Mouse (Mus musculus) CH12.LX (cell line): Measurements from ENCODE around the gene Abcd1. TPM values are rescaled to one million over a fixed set of nuclear protein-coding genes. Genes with fewer than 3 reads are reported as not detected.

Experiments used
- DNase-seq: peaks from one replicate; pipeline ENCODE4 v3.0.0-alpha.2; 2013; ENCODE audit errors: extremely low read depth
- H3K27ac ChIP-seq: 2 replicates; pipeline ENCODE4 v1.5.1; 2012; ENCODE audit warnings: low read depth, mild to moderate bottlenecking, control low read depth, moderate library complexity; ENCODE audit not compliant: insufficient read depth
- H3K27me3 ChIP-seq: replicated peaks from 2 replicates; pipeline ENCODE3; 2012; ENCODE audit warnings: inconsistent platforms
- H3K36me3 ChIP-seq, 2 experiments: replicated peaks in 1 of 2; 2 replicates each; pipeline versions ENCODE3 to v1.6.1; 2012; ENCODE audit warnings: inconsistent platforms in 1 of 2, low read length in 1 of 2, mild to moderate bottlenecking in 1 of 2, mixed read lengths in 1 of 2, moderate library complexity in 1 of 2; ENCODE audit not compliant: control insufficient read depth in 1 of 2, insufficient read depth in 1 of 2
- H3K4me1 ChIP-seq, 2 experiments: 2 replicates each; pipeline ENCODE4 v1.6.1; 2012; ENCODE audit warnings: inconsistent platforms in 1 of 2, moderate library complexity in 1 of 2; ENCODE audit not compliant: insufficient read depth in 2 of 2, control insufficient read depth in 1 of 2
- H3K4me2 ChIP-seq: 2 replicates; pipeline ENCODE4 v1.6.1; 2012; ENCODE audit warnings: low read depth, mild to moderate bottlenecking, control low read depth; ENCODE audit not compliant: poor library complexity, insufficient read depth, severe bottlenecking
- H3K4me3 ChIP-seq, 3 experiments: fragments of 150-350 bp in 1 of 3; sonication (generic) in 1 of 3; replicated peaks in 1 of 3; 2 replicates each; pipeline versions ENCODE3 to v1.5.1; 2011 to 2012; ENCODE audit warnings: low read depth in 2 of 3, low read length in 2 of 3, mild to moderate bottlenecking in 2 of 3, moderate library complexity in 2 of 3, control low read depth in 1 of 3, improper control_type of control experiment in 1 of 3, inconsistent platforms in 1 of 3, mixed read lengths in 1 of 3; ENCODE audit not compliant: poor library complexity in 1 of 3
- H3K79me2 ChIP-seq: replicated peaks from 2 replicates; pipeline ENCODE4 v1.6.1; 2012; ENCODE audit warnings: mild to moderate bottlenecking, moderate library complexity; ENCODE audit not compliant: control insufficient read depth, poor library complexity, insufficient read depth, severe bottlenecking; ENCODE audit errors: extremely low read depth
- H3K9ac ChIP-seq: 2 replicates; pipeline ENCODE4 v1.6.1; 2012; ENCODE audit warnings: low read depth, mild to moderate bottlenecking, control low read depth, moderate library complexity; ENCODE audit not compliant: insufficient read depth
- H3K9me3 ChIP-seq: replicated peaks from 2 replicates; pipeline ENCODE3; 2012; ENCODE audit warnings: low read length, inconsistent platforms, mixed read lengths
- CTCF ChIP-seq, 2 experiments: IDR thresholded peaks in 1 of 2; conservative IDR thresholded peaks in 1 of 2; 2 replicates each; pipeline ENCODE4 v1.5.1; 2011 to 2012; ENCODE audit warnings: low read depth in 2 of 2, low read length in 2 of 2, improper control_type of control experiment in 1 of 2, inconsistent platforms in 1 of 2, mild to moderate bottlenecking in 1 of 2, moderate library complexity in 1 of 2
- E2F4 ChIP-seq: IDR thresholded peaks from 2 replicates; pipeline ENCODE4 v1.6.1; 2011; ENCODE audit warnings: low read depth, low read length, improper control_type of control experiment; ENCODE audit not compliant: insufficient replicate concordance
- MYC ChIP-seq: IDR thresholded peaks from 2 replicates; pipeline ENCODE4 v1.6.1; 2011; ENCODE audit warnings: low read depth, mild to moderate bottlenecking, improper control_type of control experiment, low read length
- NELFE ChIP-seq: IDR thresholded peaks from 2 replicates; pipeline ENCODE4 v1.6.1; 2011; ENCODE audit warnings: low read depth, low read length, improper control_type of control experiment
- RAD21 ChIP-seq: IDR thresholded peaks from 2 replicates; pipeline ENCODE4 v1.6.1; 2011; ENCODE audit warnings: low read depth, mild to moderate bottlenecking, low read length, improper control_type of control experiment, moderate library complexity
- SIN3A ChIP-seq: IDR thresholded peaks from 2 replicates; pipeline ENCODE4 v1.6.1; 2012; ENCODE audit warnings: low read length, improper control_type of control experiment, inconsistent platforms
- SMC3 ChIP-seq: IDR thresholded peaks from 2 replicates; pipeline ENCODE4 v1.6.1; 2011; ENCODE audit warnings: low read depth, low read length, improper control_type of control experiment
- TBP ChIP-seq: conservative IDR thresholded peaks from 2 replicates; pipeline ENCODE4 v1.6.1; 2011; ENCODE audit warnings: low read depth, low read length, improper control_type of control experiment
- UBTF ChIP-seq: IDR thresholded peaks from 2 replicates; pipeline ENCODE4 v1.6.1; 2012; ENCODE audit warnings: low read depth, mild to moderate bottlenecking, inconsistent platforms, low read length, improper control_type of control experiment, moderate library complexity
- USF1 ChIP-seq: IDR thresholded peaks from 2 replicates; pipeline ENCODE4 v1.6.1; 2014; ENCODE audit warnings: low read depth, mild to moderate bottlenecking, inconsistent platforms, low read length, improper control_type of control experiment
- dilution Hi-C: fragments of 300-500 bp; cut with MboI; formaldehyde crosslinking; loops from 2 replicates; pipeline ENCODE4 v1.14.3; 2020; ENCODE audit warnings: low sequenced_read_pairs; ENCODE audit not compliant: extremely low pct_unique_long_range_greater_than_20kb, extremely low pct_ligation_motif_present
- in situ Hi-C: fragments of 300-500 bp; cut with MboI; formaldehyde crosslinking; loops from 3 replicates; pipeline ENCODE4 v1.14.3; 2019; ENCODE audit warnings: low sequenced_read_pairs, low pct_ligation_motif_present, low pct_unique_long_range_greater_than_20kb, mixed read lengths
- polyA plus RNA-seq: library from polyadenylated mRNA; unstranded; fragments of >175 nt; gene quantifications from 2 replicates; pipeline ENCODE4 v1.2.1, GENCODE M21; 2012; ENCODE audit warnings: low read depth; ENCODE audit not compliant: insufficient read length
- total RNA-seq, 2 experiments: library from RNA; depleted of rRNA; stranded (reverse); fragments of 300-350 nt in 1 of 2; fragments of >200 nt in 1 of 2; gene quantifications; 2 replicates each; pipeline ENCODE4 v1.2.3; 2012 to 2014

Gene Abcd1
- total and polyA plus RNA-seq, 3 experiments: 2.8 to 11.4 (median 5.9) TPM

DNA sequence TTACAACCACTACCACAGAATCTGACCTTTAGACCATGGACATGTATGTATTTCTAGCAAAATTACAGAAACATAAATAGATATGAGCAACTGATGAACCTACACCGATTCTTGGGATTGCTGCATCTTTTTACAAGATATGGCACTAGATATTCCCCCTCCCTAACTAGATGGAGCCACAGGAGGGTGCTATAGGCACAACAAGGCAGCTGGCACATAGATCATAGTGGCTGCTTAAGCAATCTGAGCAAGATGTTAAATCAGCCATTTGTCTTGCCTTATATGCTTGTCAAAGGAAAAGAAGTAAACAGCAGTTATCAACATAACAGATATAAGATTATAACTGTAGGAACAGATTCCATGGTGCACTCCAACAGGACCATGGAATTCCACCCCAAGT lies 15.9 kb upstream of the Abcd1 start:
- H3K9ac ChIP-seq: no peak overlapping the region
- no peak overlapping the region for H3K4me3 ChIP-seq
- DNase-seq: peak; percentile 24
- peaks cover 20 to 48% of the 10 kb centered on the region in 2 experiments for H3K36me3 ChIP-seq
- in situ Hi-C loops: no loop called here
- H3K27ac ChIP-seq: no peak overlapping the region
- 0 out of 2 replicates have a peak, but pooled peaks have one; percentile 27 for TF ChIP-seq TBP
- peak; percentile 40 for TF ChIP-seq SMC3
- TF ChIP-seq CTCF (conservative IDR thresholded peaks at IDR 0.05 in 1 of 2, IDR thresholded peaks at IDR 0.05 in 1 of 2; ENCODE audit: low read depth in 2 of 2, low read length in 2 of 2): peak in 1 of 2 experiments; percentile 53; a peak in 2 of 4 replicates
- peak; percentile 46 for TF ChIP-seq RAD21
- TF ChIP-seq MYC: no peak
- TF ChIP-seq, all 38 proteins: peak for 4
- no peak overlapping the region for H3K4me2 ChIP-seq
- H3K4me1 ChIP-seq: no peaks in the 10 kb centered on the region
- no peaks in the 10 kb centered on the region for H3K9me3 ChIP-seq
- H3K79me2 ChIP-seq: no peaks in the 10 kb centered on the region; the same call in 1 of the 2 replicates
- dilution Hi-C loops: no loop called here
- H3K27me3 ChIP-seq: no peaks in the 10 kb centered on the region

DNA sequence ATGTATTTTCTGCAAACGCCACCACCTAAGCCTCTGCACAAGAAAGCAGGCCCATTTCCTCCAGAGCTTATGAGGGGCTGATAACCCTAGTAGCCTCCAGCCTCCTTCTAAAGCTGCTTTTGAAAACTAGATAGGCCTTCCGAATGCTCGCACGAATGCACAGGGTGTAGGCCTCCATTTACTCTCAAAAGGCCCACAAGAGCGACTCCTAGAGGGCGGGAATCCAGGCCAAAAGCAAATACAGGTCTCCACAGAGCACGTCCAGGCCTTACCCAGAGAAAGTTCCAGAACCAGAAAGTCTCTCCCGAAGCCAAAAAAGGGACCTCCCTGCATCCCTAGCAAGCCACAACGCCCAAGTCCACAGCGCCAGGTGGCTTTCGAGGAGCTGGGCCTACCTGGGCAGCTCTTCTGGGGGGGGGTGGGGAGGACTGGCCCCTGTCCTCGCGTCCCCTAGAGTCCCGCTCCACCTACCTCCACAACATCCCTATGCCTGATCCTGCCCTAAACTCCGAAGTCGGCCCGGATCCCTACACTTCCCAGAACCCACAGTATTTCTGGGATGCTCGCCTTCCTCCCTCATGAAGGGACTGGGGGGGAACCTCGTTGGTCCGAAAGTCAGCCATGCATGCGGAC lies 805 bp upstream of the Abcd1 start:
- H3K79me2 ChIP-seq: peaks cover 28% of the 10 kb centered on the region
- H3K9ac ChIP-seq: peak overlapping the region; percentile 70
- in situ Hi-C loops (no loop called here), dilution Hi-C loops (no loop called here)
- H3K4me1 ChIP-seq: peaks cover 8 to 26% of the 10 kb centered on the region in 2 experiments; a peak in 3 of 4 replicates
- DNase-seq: peak; percentile 61
- TF ChIP-seq UBTF (no peak), RAD21 (peak; percentile 20), NELFE (peak; percentile 84; the same call in 1 of the 2 replicates), SIN3A (peak; percentile 54; the same call in 1 of the 2 replicates), E2F4 (no peak), USF1 (no peak), CTCF (conservative IDR thresholded peaks at IDR 0.05 in 1 of 2, IDR thresholded peaks at IDR 0.05 in 1 of 2; ENCODE audit: low read depth in 2 of 2, low read length in 2 of 2) (peak in 1 of 2 experiments; percentile 52; a peak in 2 of 4 replicates)
- peak overlapping the region; percentile 78; the same call in 1 of the 2 replicates for H3K4me2 ChIP-seq
- no peaks in the 10 kb centered on the region for H3K27me3 ChIP-seq
- H3K27ac ChIP-seq: peak overlapping the region; percentile 57; the same call in 1 of the 2 replicates
- no peaks in the 10 kb centered on the region for H3K9me3 ChIP-seq
- H3K36me3 ChIP-seq: peaks cover 5 to 22% of the 10 kb centered on the region in 2 experiments
- H3K4me3 ChIP-seq: peak overlapping the region; percentile 68 to 76 (median 68)
